Mouse (Mus musculus) liver, embryonic 15.5 days (tissue): ENCODE data around the gene Csgalnact2. TPM values are rescaled to one million over a fixed set of nuclear protein-coding genes. Genes with fewer than 3 reads are reported as not detected.

Experiments used
- ATAC-seq: fragments of 200-750 bp; cut with Nextera tagmentation; 2 replicates; pipeline ENCODE4 v1.8.0; 2017; ENCODE audit warnings: moderate number of reproducible peaks, mild to moderate bottlenecking, moderate library complexity; ENCODE audit not compliant: insufficient read depth
- H3K27ac ChIP-seq: fragments of 300-500 bp; sonication (generic); replicated peaks from 2 replicates; pipeline ENCODE4 v1.5.1; 2015; ENCODE audit warnings: mild to moderate bottlenecking, inconsistent platforms
- H3K27me3 ChIP-seq: fragments of 300-500 bp; sonication (generic); 2 replicates; pipeline ENCODE4 v1.6.1; 2015; ENCODE audit warnings: mild to moderate bottlenecking, inconsistent platforms
- H3K36me3 ChIP-seq: fragments of 300-500 bp; sonication (generic); replicated peaks from 2 replicates; pipeline ENCODE4 v1.6.1; 2015; ENCODE audit warnings: moderate library complexity, mild to moderate bottlenecking, inconsistent platforms
- H3K4me1 ChIP-seq: fragments of 300-500 bp; sonication (generic); replicated peaks from 2 replicates; pipeline ENCODE4 v1.6.1; 2015; ENCODE audit warnings: inconsistent platforms
- H3K4me2 ChIP-seq: fragments of 300-500 bp; sonication (generic); 2 replicates; pipeline ENCODE4 v1.6.1; 2015; ENCODE audit warnings: moderate library complexity, mild to moderate bottlenecking, inconsistent platforms
- H3K4me3 ChIP-seq: fragments of 300-500 bp; sonication (generic); replicated peaks from 2 replicates; pipeline ENCODE4 v1.5.1; 2015; ENCODE audit warnings: mild to moderate bottlenecking, inconsistent platforms
- H3K9ac ChIP-seq: fragments of 300-500 bp; sonication (generic); 2 replicates; pipeline ENCODE4 v1.6.1; 2015; ENCODE audit warnings: moderate library complexity, mild to moderate bottlenecking, inconsistent platforms
- H3K9me3 ChIP-seq: fragments of 300-500 bp; sonication (generic); replicated peaks from 2 replicates; pipeline ENCODE4 v1.6.1; 2016; ENCODE audit warnings: inconsistent platforms
- WGBS: fragments of 180-500 bp; shearing (Covaris S2); methylation state at CpG from one replicate; pipeline ENCODE4 v1.1.7; 2015; ENCODE audit warnings: mixed read lengths; ENCODE audit not compliant: insufficient replicate concordance; 5-methylcytosine and 5-hydroxymethylcytosine counted together
- polyA plus RNA-seq: library from polyadenylated mRNA; unstranded; fragments of >200 nt; fragmentation: Nextera tagmentation; extraction: Ambion mirVana; gene quantifications from 2 replicates; pipeline ENCODE4 v1.2.1, GENCODE M21; 2015

Csgalnact2 gene
- polyA plus RNA-seq, 1 experiment from 2014 or later, result 6.7 TPM

DNA sequence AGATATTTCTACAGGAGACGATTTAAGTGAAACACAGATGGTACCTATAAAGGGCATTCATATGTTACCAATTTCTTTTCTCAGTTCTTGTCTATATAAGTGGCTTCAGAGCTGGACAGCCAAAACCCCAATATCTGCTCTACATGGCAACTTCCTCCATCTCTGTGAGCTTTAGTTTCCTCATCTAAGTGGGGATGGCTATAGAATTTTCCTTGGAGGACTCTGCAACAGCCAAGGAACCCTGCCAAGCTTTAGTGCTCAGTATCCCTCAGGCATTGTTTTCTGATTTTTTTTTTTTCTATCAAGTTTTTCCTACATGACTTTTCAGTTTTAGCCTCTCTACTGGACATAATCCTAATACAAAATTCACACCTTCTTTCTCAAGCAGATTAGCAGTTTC lies 4.5 kb downstream of the Csgalnact2 start:
- Histone ChIP-seq H3K4me2 (no peak overlapping the region), H3K9ac (no peak overlapping the region), H3K4me3 (no peak overlapping the region), H3K9me3 (no peaks in the 10 kb centered on the region), H3K4me1 (peaks cover 30% of the 10 kb centered on the region), H3K36me3 (no peaks in the 10 kb centered on the region), H3K27ac (no peak overlapping the region), H3K27me3 (no peaks in the 10 kb centered on the region)
- no peak for ATAC-seq
- WGBS, result 68% methylated on average over 1 of the region's 1 CpGs

DNA sequence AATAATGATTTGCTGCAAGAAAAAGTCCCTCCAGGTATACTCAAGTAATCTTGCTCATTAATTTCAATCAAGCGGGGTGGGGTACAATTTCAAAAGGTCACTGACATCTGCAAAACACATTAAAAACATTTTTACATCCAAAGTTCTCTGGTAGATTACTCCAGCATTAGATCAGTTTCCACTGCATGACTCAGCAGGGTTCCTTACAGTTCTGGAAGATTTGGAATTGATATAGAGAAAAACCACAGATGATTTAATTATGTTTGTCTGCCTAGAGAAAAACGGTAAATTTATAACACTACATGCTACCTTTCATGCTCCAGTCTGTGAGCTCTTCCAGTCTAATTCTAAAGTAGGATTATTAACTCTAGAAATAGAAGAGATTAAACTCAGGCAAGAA lies 8.9 kb downstream of the Csgalnact2 start:
- no peaks in the 10 kb centered on the region for H3K27me3 ChIP-seq
- no peak overlapping the region for H3K4me3 ChIP-seq
- ATAC-seq, result no peak
- H3K9me3 ChIP-seq, result no peaks in the 10 kb centered on the region
- H3K27ac ChIP-seq, result no peak overlapping the region
- H3K4me2 ChIP-seq, result no peak overlapping the region
- WGBS, result 35% methylated on average over 2 of the region's 2 CpGs
- H3K4me1 ChIP-seq, result peaks cover 28% of the 10 kb centered on the region
- peaks cover 3% of the 10 kb centered on the region; the same call in 1 of the 2 replicates for H3K36me3 ChIP-seq
- H3K9ac ChIP-seq, result no peak overlapping the region

DNA sequence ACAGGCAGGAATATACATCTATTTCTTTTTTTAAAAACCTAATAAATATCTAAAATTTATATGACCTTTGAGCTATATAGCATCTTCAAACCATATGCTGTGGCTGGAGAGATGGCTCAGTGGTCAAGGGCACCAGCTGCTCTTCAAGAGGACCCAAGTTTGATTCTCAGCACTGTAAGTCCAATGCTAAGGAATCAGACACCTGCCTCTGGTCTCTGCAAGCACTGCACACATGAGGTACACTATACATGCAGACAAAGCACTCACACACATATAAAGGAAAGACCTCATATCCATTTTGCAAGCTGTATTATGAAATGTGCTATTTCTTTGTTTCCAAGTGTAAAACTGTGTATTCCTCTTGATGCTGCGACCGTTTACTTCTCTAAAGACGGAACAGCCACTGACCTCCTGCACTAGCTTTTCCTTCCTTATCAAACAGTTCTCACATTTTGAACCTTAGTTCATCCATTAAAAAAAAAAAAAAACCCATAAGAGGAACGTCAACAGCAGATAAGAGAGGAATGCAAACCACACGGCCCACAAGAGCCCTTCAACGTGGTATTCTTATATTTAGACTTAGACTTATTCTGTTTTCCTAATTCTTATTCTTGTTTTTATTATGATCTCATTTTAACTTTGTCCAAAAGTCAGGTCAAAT lies 11.0 kb downstream of the Csgalnact2 start:
- Histone ChIP-seq H3K9me3 (no peaks in the 10 kb centered on the region), H3K4me1 (peaks cover 27% of the 10 kb centered on the region), H3K27me3 (no peaks in the 10 kb centered on the region), H3K4me3 (no peak overlapping the region), H3K27ac (peak overlapping the region; percentile 48), H3K4me2 (peak overlapping the region; percentile 29), H3K9ac (no peak overlapping the region), H3K36me3 (peaks cover 12% of the 10 kb centered on the region; the same call in 1 of the 2 replicates)
- ATAC-seq, result 0 out of 2 replicates have a peak, but pooled peaks have one; percentile 25
- 6% methylated on average over 6 of the region's 6 CpGs for WGBS

DNA sequence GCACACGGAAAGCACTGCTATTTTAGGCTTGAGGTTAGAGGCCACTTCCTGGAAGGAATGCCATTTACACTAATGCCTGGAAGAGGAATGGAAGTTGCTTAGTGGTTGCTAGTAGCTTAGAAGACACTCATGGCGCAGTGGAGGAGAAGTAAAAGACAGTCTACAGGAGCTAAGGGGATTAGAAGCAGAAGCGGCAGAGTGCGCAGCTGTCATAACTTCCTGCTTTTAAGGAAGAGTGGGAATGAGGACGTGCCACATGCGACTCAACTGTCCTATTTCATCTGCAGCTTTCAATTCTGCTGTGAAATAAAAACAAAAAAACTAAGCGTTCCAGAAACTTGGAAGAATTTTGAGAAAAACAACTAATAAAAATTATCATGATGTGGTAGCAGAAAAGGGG lies 11.7 kb downstream of the Csgalnact2 start:
- Histone ChIP-seq H3K36me3 (peaks cover 18% of the 10 kb centered on the region), H3K9me3 (no peaks in the 10 kb centered on the region), H3K4me3 (no peak overlapping the region), H3K27me3 (no peaks in the 10 kb centered on the region), H3K27ac (0 out of 2 replicates have a peak overlapping the region, but pooled peaks have one; percentile 48), H3K9ac (no peak overlapping the region), H3K4me1 (peaks cover 27% of the 10 kb centered on the region), H3K4me2 (0 out of 2 replicates have a peak overlapping the region, but pooled peaks have one; percentile 29)
- 32% methylated on average over 7 of the region's 7 CpGs for WGBS
- no peak for ATAC-seq

DNA sequence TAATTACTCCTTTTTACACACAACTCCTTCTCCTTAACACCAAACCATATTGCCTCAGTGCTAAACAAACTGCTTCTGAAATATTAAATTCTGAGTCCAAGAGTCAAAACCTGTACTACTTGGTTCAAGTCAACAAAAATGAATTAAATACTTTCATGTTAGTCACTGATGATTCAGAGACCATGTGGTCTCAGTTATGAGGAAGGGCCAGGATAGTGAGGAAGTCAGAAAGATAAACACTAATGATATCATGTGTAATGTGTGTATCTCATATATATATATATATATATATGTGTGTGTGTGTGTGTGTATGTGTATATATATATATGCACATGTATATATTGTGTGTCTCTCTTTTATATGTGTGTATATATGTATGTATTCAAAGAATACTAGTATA lies 12.4 kb downstream of the Csgalnact2 start:
- H3K9me3 ChIP-seq, result no peaks in the 10 kb centered on the region
- H3K36me3 ChIP-seq, result peaks cover 19% of the 10 kb centered on the region
- H3K27ac ChIP-seq, result no peak overlapping the region
- H3K27me3 ChIP-seq, result no peaks in the 10 kb centered on the region
- H3K4me3 ChIP-seq, result no peak overlapping the region
- no peak for ATAC-seq
- no peak overlapping the region for H3K9ac ChIP-seq
- H3K4me1 ChIP-seq, result peaks cover 24% of the 10 kb centered on the region
- no peak overlapping the region for H3K4me2 ChIP-seq

DNA sequence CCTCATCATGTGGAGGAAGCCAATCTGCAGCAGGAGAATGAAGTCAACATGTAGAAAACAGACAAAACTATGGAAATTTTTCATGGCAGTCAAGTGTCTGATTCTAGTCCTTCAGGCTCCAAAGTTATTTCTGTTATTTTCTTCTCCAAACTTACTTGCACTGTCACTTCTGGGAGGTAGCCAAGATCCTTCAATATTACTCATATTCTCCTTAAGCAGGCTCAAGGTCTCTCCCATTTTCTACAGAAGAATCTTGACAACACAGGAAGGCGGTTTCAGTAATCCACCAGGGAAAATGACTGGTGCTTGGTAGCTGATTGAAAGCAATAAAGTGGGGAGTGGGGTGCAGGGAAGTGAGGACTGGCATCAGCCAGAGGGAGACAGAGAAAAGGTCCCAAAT lies 16.2 kb downstream of the Csgalnact2 start:
- H3K9me3 ChIP-seq, result no peaks in the 10 kb centered on the region
- peaks cover 9% of the 10 kb centered on the region for H3K4me1 ChIP-seq
- no peak for ATAC-seq
- H3K36me3 ChIP-seq, result peaks cover 28% of the 10 kb centered on the region
- no peak overlapping the region for H3K9ac ChIP-seq
- H3K4me3 ChIP-seq, result no peak overlapping the region
- H3K4me2 ChIP-seq, result no peak overlapping the region
- no peak overlapping the region for H3K27ac ChIP-seq
- H3K27me3 ChIP-seq, result no peaks in the 10 kb centered on the region
- 70% methylated on average over 1 of the region's 1 CpGs for WGBS

DNA sequence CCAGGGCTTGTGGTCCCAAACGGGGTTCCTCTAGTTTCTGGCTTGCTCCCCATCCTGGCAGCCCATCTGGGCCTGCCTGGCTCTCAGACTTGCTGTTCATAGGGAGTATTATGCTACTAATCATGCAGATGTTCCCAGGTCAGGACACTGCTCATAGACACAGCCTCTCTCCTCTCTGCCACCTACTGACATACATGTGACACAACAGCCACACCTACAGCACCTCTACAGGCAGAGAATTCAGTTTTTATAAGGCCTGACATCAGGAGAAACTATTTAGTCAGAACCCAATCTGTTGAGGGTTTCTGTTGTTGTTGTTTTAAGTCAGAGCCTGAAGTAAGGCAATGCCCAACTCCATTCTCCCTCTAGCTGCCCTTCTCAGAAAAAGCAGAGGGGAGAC lies 27.1 kb downstream of the Csgalnact2 start:
- Histone ChIP-seq H3K4me2 (no peak overlapping the region), H3K9me3 (no peaks in the 10 kb centered on the region), H3K27me3 (no peaks in the 10 kb centered on the region), H3K27ac (no peak overlapping the region), H3K4me3 (no peak overlapping the region), H3K9ac (no peak overlapping the region), H3K36me3 (peaks cover 12% of the 10 kb centered on the region; the same call in 1 of the 2 replicates), H3K4me1 (no peaks in the 10 kb centered on the region)
- 46% methylated on average over 1 of the region's 1 CpGs for WGBS
- no peak for ATAC-seq

DNA sequence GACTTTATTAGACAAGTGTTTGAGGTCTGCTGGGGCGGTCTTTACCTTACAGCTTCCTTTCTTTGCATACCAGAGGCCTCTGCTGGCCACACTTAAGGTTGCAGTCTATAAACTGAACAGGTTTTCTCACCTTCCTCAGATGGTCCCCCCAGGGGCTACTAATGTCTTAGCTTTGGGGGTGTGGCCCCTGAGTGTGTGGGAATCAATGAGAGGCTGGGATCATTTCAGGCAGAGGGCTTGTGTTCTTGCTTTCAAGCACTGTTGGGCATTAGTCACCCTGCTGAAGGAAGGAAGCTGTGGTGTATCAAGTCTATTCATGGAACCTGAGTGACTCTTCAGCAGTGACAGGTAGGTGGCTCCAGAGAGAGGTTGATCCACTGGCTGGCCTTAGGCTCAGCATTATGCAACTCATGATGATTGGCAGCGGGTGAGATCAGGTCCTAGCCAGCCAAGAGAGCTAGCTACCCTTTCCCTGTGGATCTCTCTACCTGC lies 39.6 kb downstream of the Csgalnact2 start:
- WGBS, result 23% methylated on average over 2 of the region's 2 CpGs
- no peak for ATAC-seq

DNA sequence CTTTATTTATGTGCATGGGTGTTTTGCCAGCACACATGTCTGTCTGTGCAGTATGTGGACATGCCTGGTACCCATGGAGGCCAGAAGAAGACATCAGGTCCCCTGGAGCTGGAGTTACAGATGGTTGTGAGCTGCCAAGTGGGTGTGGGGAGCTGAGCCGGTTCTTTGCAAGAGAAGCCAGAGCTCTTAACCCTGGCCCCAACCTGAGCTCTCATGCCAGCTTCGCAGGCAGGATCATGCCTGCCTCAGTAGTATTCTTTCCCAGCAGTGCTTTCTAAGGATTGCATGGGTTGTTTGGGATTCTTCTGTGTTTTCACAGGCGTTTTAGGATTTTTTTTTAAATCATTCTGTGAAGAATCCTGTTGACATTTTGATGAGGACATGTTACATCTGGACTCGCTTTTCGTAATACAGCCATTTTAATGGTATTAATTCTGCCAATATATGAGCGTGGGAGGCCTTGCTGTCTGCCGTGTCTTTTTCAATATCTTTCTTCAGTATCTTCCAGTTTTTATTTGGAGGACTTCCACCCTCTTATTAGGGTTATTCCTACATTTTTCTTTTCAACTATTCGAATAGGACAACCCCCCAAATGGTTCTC lies 41.1 kb downstream of the Csgalnact2 start:
- Histone ChIP-seq H3K4me3 (no peak overlapping the region), H3K4me2 (no peak overlapping the region), H3K27ac (no peak overlapping the region), H3K9ac (no peak overlapping the region), H3K4me1 (no peaks in the 10 kb centered on the region), H3K9me3 (no peaks in the 10 kb centered on the region), H3K36me3 (no peaks in the 10 kb centered on the region), H3K27me3 (no peaks in the 10 kb centered on the region)
- no peak for ATAC-seq
- 59% methylated on average over 8 of the region's 8 CpGs for WGBS

More for the DNA sequence above, 39.6 kb downstream of the Csgalnact2 start:
- Histone ChIP-seq H3K27me3 (no peaks in the 10 kb centered on the region), H3K4me2 (no peak overlapping the region), H3K9me3 (no peaks in the 10 kb centered on the region), H3K9ac (no peak overlapping the region), H3K4me3 (no peak overlapping the region), H3K36me3 (no peaks in the 10 kb centered on the region), H3K27ac (no peak overlapping the region), H3K4me1 (no peaks in the 10 kb centered on the region)

DNA sequence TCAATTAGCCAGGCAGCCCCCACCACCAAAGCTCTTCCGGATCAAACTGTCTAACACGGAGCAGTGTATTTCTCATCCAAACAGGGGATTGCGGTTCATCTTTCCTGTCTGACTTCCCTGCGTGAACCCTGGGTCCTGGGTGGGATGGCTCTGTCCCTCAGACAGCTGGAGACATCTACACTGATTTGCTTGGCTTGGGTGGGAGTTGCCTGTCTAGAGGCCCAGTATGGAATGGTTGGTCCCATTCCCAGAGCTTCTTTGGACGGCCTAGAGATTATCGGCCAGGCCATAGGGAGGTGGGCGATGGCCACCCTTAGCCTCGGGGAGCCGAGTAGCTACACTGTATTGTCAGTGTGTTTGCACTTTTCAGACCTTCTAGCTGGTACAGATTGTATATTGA lies 48.1 kb downstream of the Csgalnact2 start:
- 72% methylated on average over 9 of the region's 9 CpGs for WGBS
- H3K27ac ChIP-seq, result no peak overlapping the region
- H3K4me1 ChIP-seq, result no peaks in the 10 kb centered on the region
- no peak overlapping the region for H3K4me2 ChIP-seq
- H3K4me3 ChIP-seq, result no peak overlapping the region
- H3K36me3 ChIP-seq, result no peaks in the 10 kb centered on the region
- no peaks in the 10 kb centered on the region for H3K27me3 ChIP-seq
- ATAC-seq, result no peak
- no peaks in the 10 kb centered on the region for H3K9me3 ChIP-seq
- no peak overlapping the region for H3K9ac ChIP-seq

DNA sequence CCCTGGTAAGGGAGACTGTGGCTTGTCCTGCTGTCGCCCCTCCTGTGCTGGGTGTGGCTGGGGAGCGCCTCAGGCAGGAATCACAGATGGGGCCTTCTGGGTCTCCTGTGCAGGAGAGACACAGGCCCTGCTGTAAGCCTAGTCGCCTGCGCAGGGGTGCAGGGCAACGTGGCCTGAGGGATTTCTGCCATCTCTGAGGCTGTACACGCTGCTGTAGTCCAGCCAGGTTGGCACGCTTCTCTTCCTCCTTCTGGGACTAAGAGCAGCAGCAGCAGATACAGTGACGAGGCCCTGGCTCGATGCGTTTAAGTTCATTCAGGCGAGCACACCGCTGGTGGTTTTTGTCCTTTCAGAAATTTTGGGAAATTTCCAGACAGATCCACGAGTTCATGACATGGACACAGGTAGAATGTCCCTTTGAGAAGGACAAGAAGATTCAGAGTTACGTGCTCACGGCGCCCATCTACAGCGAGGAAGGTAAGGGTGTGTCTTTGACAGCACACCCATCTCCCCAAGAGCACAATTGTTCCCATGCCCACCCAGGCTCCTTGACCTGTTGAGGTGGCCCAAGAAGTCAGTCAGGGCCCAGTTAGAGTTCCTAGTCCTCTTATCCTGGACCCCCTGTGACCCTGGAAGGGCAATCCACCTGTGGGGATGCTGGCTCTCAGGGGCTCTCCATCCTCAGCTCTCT lies 50.0 kb downstream of the Csgalnact2 start:
- H3K9me3 ChIP-seq, result no peaks in the 10 kb centered on the region
- H3K9ac ChIP-seq, result no peak overlapping the region
- H3K27ac ChIP-seq, result no peak overlapping the region
- no peak overlapping the region for H3K4me2 ChIP-seq
- no peak overlapping the region for H3K4me3 ChIP-seq
- H3K36me3 ChIP-seq, result no peaks in the 10 kb centered on the region
- no peak for ATAC-seq
- no peaks in the 10 kb centered on the region for H3K27me3 ChIP-seq
- no peaks in the 10 kb centered on the region for H3K4me1 ChIP-seq
- 75% methylated on average over 17 of the region's 17 CpGs for WGBS
